Mouse (Mus musculus): ENCODE results near the gene Podnl1. TPM values are rescaled to one million over a fixed set of nuclear protein-coding genes. Genes with fewer than 3 reads are reported as not detected.

Gene Podnl1
- polyA plus RNA-seq, 1 experiment from 2014 or later = 0.20 TPM

DNA sequence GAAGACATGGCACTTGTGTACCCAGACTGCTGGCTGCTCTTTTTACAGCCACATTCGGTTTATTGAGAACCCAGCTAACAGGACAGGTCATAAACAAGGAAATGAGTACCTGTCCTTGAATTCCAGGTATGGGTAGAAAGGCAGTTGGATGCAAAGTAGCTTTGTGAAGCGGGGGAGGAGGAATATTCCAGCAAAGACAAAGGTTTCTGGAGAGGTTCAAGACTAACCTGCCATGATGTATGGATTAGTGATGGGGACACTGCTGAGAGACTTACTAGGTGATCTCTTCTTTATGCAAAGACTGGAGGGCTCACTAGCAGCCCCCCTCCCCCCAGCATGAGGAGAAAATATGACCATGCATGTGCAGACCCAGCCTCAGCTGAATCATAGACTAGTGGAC is 20.1 kb upstream of the Podnl1 start:
- Histone ChIP-seq H3K9me3 (ENCODE audit: control insufficient read depth, low read depth, low read length) (no peaks in the 10 kb centered on the region), H3K4me2 (replicated peaks; ENCODE audit: low read depth, low read length) (no peak overlapping the region), H3K4me3 (ENCODE audit: low read depth, low read length) (no peak overlapping the region), H3K4me1 (ENCODE audit: control insufficient read depth, insufficient read depth, low read length) (peaks cover 15% of the 10 kb centered on the region), H3K9ac (replicated peaks; ENCODE audit: low read depth, low read length) (no peak overlapping the region), H3K27me3 (ENCODE audit: control insufficient read depth, insufficient read depth, low read length) (no peaks in the 10 kb centered on the region), H3K36me3 (ENCODE audit: control insufficient read depth, insufficient read depth, low read length) (peaks cover 13% of the 10 kb centered on the region), H3K27ac (ENCODE audit: low read length) (no peak overlapping the region)
- no peak for ATAC-seq (ENCODE audit: insufficient number of reproducible peaks, insufficient read depth, low FRiP score, low read depth)
- WGBS = 85% methylated on average over 2 of the region's 2 CpGs

GRCm38 (mm10) chr8:84106216-84107040 is 19.4 kb upstream of the Podnl1 start:
- WGBS = 88% methylated on average over 6 of the region's 6 CpGs
- Histone ChIP-seq H3K27me3 (ENCODE audit: control insufficient read depth, insufficient read depth, low read length) (no peaks in the 10 kb centered on the region), H3K4me3 (ENCODE audit: low read depth, low read length) (no peak overlapping the region), H3K4me1 (ENCODE audit: control insufficient read depth, insufficient read depth, low read length) (peaks cover 15% of the 10 kb centered on the region), H3K9ac (replicated peaks; ENCODE audit: low read depth, low read length) (no peak overlapping the region), H3K27ac (ENCODE audit: low read length) (no peak overlapping the region), H3K36me3 (ENCODE audit: control insufficient read depth, insufficient read depth, low read length) (peaks cover 12% of the 10 kb centered on the region), H3K4me2 (replicated peaks; ENCODE audit: low read depth, low read length) (no peak overlapping the region), H3K9me3 (ENCODE audit: control insufficient read depth, low read depth, low read length) (no peaks in the 10 kb centered on the region)
- ATAC-seq (ENCODE audit: insufficient number of reproducible peaks, insufficient read depth, low FRiP score, low read depth) = no peak

GRCm38 (mm10) chr8:84115646-84116045 is 10.1 kb upstream of the Podnl1 start:
- 82% methylated on average over 6 of the region's 6 CpGs for WGBS
- no peak overlapping the region for H3K9ac ChIP-seq (replicated peaks; ENCODE audit: low read depth, low read length)
- no peak for ATAC-seq (ENCODE audit: insufficient number of reproducible peaks, insufficient read depth, low FRiP score, low read depth)
- no peaks in the 10 kb centered on the region; the same call in 1 of the 2 replicates for H3K9me3 ChIP-seq (ENCODE audit: control insufficient read depth, low read depth, low read length)
- no peaks in the 10 kb centered on the region for H3K36me3 ChIP-seq (ENCODE audit: control insufficient read depth, insufficient read depth, low read length)
- no peaks in the 10 kb centered on the region for H3K27me3 ChIP-seq (ENCODE audit: control insufficient read depth, insufficient read depth, low read length)
- H3K27ac ChIP-seq (ENCODE audit: low read length) = no peak overlapping the region
- H3K4me2 ChIP-seq (replicated peaks; ENCODE audit: low read depth, low read length) = no peak overlapping the region
- H3K4me3 ChIP-seq (ENCODE audit: low read depth, low read length) = no peak overlapping the region
- H3K4me1 ChIP-seq (ENCODE audit: control insufficient read depth, insufficient read depth, low read length) = no peaks in the 10 kb centered on the region

DNA sequence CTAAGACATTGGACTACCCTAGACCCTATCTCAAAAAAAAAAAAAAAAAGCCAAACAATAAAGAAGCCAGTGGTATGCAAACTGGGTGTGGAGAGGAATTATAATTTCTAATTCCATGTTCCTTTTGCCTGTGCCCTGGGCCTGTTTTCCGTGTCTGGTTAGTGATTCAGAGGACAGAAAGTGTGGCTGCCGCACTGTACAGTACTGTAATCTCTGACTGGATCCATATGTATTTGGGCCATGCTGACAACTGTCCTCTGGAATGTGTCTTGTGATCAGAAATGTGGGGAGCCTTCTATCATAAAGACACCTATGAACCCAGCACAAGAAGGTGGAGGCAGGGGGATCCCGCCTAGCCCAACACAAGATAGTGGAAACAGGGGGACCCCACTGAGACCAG is 3.6 kb upstream of the Podnl1 start:
- WGBS = 76% methylated on average over 3 of the region's 3 CpGs
- ATAC-seq (ENCODE audit: insufficient number of reproducible peaks, insufficient read depth, low FRiP score, low read depth) = no peak
- H3K4me3 ChIP-seq (ENCODE audit: low read depth, low read length) = no peak overlapping the region
- no peak overlapping the region for H3K27ac ChIP-seq (ENCODE audit: low read length)
- no peaks in the 10 kb centered on the region for H3K36me3 ChIP-seq (ENCODE audit: control insufficient read depth, insufficient read depth, low read length)
- no peaks in the 10 kb centered on the region for H3K27me3 ChIP-seq (ENCODE audit: control insufficient read depth, insufficient read depth, low read length)
- no peaks in the 10 kb centered on the region for H3K4me1 ChIP-seq (ENCODE audit: control insufficient read depth, insufficient read depth, low read length)
- no peak overlapping the region for H3K4me2 ChIP-seq (replicated peaks; ENCODE audit: low read depth, low read length)
- H3K9ac ChIP-seq (replicated peaks; ENCODE audit: low read depth, low read length) = no peak overlapping the region
- no peaks in the 10 kb centered on the region; the same call in 1 of the 2 replicates for H3K9me3 ChIP-seq (ENCODE audit: control insufficient read depth, low read depth, low read length)

DNA sequence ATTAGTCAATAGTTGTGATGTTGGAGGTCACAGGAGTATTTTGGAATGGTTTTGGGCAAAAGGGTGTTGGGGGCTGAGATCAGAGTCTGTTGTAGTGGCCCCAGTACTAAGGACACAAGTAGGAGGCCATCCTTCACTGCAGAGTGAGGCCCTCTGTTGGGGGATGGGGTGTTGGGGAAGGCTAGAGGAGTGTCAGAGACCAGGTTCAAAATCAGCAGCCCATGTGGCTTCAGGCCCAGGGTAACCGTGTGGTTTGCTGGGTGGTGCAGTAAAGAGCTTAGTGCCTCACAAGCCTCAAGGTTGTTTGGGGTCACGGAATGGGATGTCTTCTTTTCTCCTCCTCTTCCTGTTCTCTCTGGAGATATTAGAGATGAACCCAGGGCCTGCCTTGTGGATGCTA is 953 bp downstream of the Podnl1 start:
- WGBS = 77% methylated on average over 2 of the region's 2 CpGs
- Histone ChIP-seq H3K27ac (ENCODE audit: low read length) (no peak overlapping the region), H3K4me1 (ENCODE audit: control insufficient read depth, insufficient read depth, low read length) (no peaks in the 10 kb centered on the region), H3K36me3 (ENCODE audit: control insufficient read depth, insufficient read depth, low read length) (no peaks in the 10 kb centered on the region), H3K27me3 (ENCODE audit: control insufficient read depth, insufficient read depth, low read length) (no peaks in the 10 kb centered on the region), H3K9me3 (ENCODE audit: control insufficient read depth, low read depth, low read length) (no peaks in the 10 kb centered on the region), H3K9ac (replicated peaks; ENCODE audit: low read depth, low read length) (no peak overlapping the region), H3K4me3 (ENCODE audit: low read depth, low read length) (no peak overlapping the region), H3K4me2 (replicated peaks; ENCODE audit: low read depth, low read length) (no peak overlapping the region)
- no peak for ATAC-seq (ENCODE audit: insufficient number of reproducible peaks, insufficient read depth, low FRiP score, low read depth)

DNA sequence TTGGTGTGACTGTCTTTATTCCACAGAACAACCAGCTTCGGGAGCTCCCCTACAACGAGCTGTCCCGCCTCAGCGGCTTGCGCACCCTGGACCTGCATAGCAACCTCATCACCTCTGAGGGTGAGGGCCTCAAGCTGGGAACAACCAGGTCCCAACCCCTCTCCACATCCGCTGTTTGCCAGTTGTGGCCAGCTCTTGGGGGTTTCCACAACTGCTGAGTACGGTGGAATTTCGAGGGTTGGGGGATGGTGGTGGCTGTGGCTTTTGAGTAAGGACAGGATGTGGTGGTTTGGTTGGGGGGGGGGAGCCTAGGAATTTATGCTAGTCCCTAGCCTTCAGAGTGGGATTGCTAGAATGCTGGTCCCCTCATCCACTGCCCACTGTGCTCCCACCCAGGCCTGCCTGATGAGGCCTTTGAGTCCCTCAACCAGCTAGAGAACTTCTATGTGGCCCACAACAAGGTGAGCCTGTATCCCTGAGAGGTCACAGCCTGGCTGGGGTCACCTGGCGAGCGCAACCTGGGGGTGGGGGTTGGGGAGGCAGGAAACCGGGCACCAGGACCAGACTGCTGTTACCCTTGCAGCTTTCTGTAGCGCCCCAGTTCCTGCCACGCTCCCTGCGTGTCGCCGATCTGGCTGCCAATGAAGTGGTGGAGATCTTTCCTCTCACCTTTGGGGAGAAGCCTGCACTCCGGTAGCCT is 1.6 kb downstream of the Podnl1 start:
- Histone ChIP-seq H3K27me3 (ENCODE audit: control insufficient read depth, insufficient read depth, low read length) (no peaks in the 10 kb centered on the region), H3K9me3 (ENCODE audit: control insufficient read depth, low read depth, low read length) (no peaks in the 10 kb centered on the region), H3K9ac (replicated peaks; ENCODE audit: low read depth, low read length) (no peak overlapping the region), H3K4me2 (replicated peaks; ENCODE audit: low read depth, low read length) (no peak overlapping the region), H3K4me1 (ENCODE audit: control insufficient read depth, insufficient read depth, low read length) (no peaks in the 10 kb centered on the region), H3K4me3 (ENCODE audit: low read depth, low read length) (no peak overlapping the region), H3K27ac (ENCODE audit: low read length) (no peak overlapping the region), H3K36me3 (ENCODE audit: control insufficient read depth, insufficient read depth, low read length) (no peaks in the 10 kb centered on the region)
- no peak for ATAC-seq (ENCODE audit: insufficient number of reproducible peaks, insufficient read depth, low FRiP score, low read depth)
- 61% methylated on average over 17 of the region's 17 CpGs for WGBS

GRCm38 (mm10) chr8:84128277-84128676 is 2.5 kb downstream of the Podnl1 start:
- H3K4me1 ChIP-seq (ENCODE audit: control insufficient read depth, insufficient read depth, low read length) = no peaks in the 10 kb centered on the region
- H3K9me3 ChIP-seq (ENCODE audit: control insufficient read depth, low read depth, low read length) = no peaks in the 10 kb centered on the region
- H3K36me3 ChIP-seq (ENCODE audit: control insufficient read depth, insufficient read depth, low read length) = peaks cover under 1% of the 10 kb centered on the region; the same call in 1 of the 2 replicates
- no peak overlapping the region for H3K4me3 ChIP-seq (ENCODE audit: low read depth, low read length)
- H3K4me2 ChIP-seq (replicated peaks; ENCODE audit: low read depth, low read length) = no peak overlapping the region
- H3K27me3 ChIP-seq (ENCODE audit: control insufficient read depth, insufficient read depth, low read length) = no peaks in the 10 kb centered on the region
- 58% methylated on average over 8 of the region's 8 CpGs for WGBS
- H3K9ac ChIP-seq (replicated peaks; ENCODE audit: low read depth, low read length) = no peak overlapping the region
- no peak overlapping the region for H3K27ac ChIP-seq (ENCODE audit: low read length)
- no peak for ATAC-seq (ENCODE audit: insufficient number of reproducible peaks, insufficient read depth, low FRiP score, low read depth)

DNA sequence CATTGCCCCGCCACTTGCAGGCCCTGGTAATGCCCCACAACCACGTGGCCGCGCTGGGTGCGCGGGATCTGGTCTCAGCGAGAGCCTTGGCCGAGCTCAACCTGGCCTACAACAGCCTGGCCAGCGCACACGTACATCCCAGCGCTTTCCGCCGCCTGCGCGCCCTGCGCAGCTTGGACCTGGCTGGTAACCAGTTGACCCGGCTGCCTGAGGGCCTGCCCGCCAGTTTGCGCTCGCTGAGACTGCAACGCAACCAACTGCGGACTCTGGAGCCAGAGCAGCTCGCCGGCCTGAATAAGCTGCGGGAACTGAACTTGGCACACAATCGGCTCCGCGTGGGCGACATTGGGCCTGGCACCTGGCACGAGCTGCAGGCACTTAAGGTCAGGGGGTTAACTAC is 5.0 kb downstream of the Podnl1 start:
- Histone ChIP-seq H3K27me3 (ENCODE audit: control insufficient read depth, insufficient read depth, low read length) (no peaks in the 10 kb centered on the region), H3K9ac (replicated peaks; ENCODE audit: low read depth, low read length) (no peak overlapping the region), H3K4me2 (replicated peaks; ENCODE audit: low read depth, low read length) (no peak overlapping the region), H3K4me1 (ENCODE audit: control insufficient read depth, insufficient read depth, low read length) (no peaks in the 10 kb centered on the region), H3K9me3 (ENCODE audit: control insufficient read depth, low read depth, low read length) (no peaks in the 10 kb centered on the region), H3K27ac (ENCODE audit: low read length) (no peak overlapping the region), H3K4me3 (ENCODE audit: low read depth, low read length) (no peak overlapping the region), H3K36me3 (ENCODE audit: control insufficient read depth, insufficient read depth, low read length) (peaks cover 25% of the 10 kb centered on the region)
- ATAC-seq (ENCODE audit: insufficient number of reproducible peaks, insufficient read depth, low FRiP score, low read depth) = no peak
- 46% methylated on average over 30 of the region's 30 CpGs for WGBS

All from stomach, embryonic 14.5 days (tissue).